Mouse (Mus musculus): ENCODE data around the gene Rhoa.
A peak's percentile ranks its signal among the peaks of the same experiment; 100 is the strongest.
"Not testable (repeated sequence)": the region's sequence is repeated elsewhere in the genome, so short reads cannot be mapped to it uniquely, and the experiment has no call there.

The Rhoa gene

GRCm38 (mm10) chr9:108305629-108306520 is at the start of gene Rhoa, which contains the start of gene Tcta:
TSS of gene Rhoa (plus strand) at chr9:108306129.
TSS of gene Tcta (minus strand) at chr9:108306160.
- peak; percentile 99 for DNase-seq (ENCODE audit: low spot score)

- DNase-seq (ENCODE audit: low spot score), result no peak
Observed at GRCm38 (mm10) chr9:108260526-108260925, 45.4 kb upstream of the Rhoa start.

GRCm38 (mm10) chr9:108261865-108262264 is 44.1 kb upstream of the Rhoa start:
- no peak for DNase-seq (ENCODE audit: low spot score)

- peak; percentile 16 for DNase-seq (ENCODE audit: low spot score)
Observed at GRCm38 (mm10) chr9:108262494-108263049, 43.4 kb upstream of the Rhoa start.

GRCm38 (mm10) chr9:108263131-108263681 is 42.7 kb upstream of the Rhoa start:
- DNase-seq (ENCODE audit: low spot score), result no peak

GRCm38 (mm10) chr9:108263690-108264190 is 42.2 kb upstream of the Rhoa start, which contains the start of gene Dag1:
TSS of gene Dag1 (minus strand) at chr9:108263958.
- DNase-seq (ENCODE audit: low spot score), result peak; percentile 97

GRCm38 (mm10) chr9:108264191-108264921 is 41.6 kb upstream of the Rhoa start:
- peak; percentile 44 for DNase-seq (ENCODE audit: low spot score)

- DNase-seq (ENCODE audit: low spot score), result no peak
Observed at GRCm38 (mm10) chr9:108266261-108266935, 39.5 kb upstream of the Rhoa start.

GRCm38 (mm10) chr9:108267691-108268090 is 38.2 kb upstream of the Rhoa start:
- no peak for DNase-seq (ENCODE audit: low spot score)

GRCm38 (mm10) chr9:108268701-108269100 is 37.2 kb upstream of the Rhoa start:
- DNase-seq (ENCODE audit: low spot score), result not testable (repeated sequence)

GRCm38 (mm10) chr9:108271941-108272340 is 34.0 kb upstream of the Rhoa start:
- DNase-seq (ENCODE audit: low spot score), result no peak

- no peak for DNase-seq (ENCODE audit: low spot score)
Observed at GRCm38 (mm10) chr9:108272691-108273090, 33.2 kb upstream of the Rhoa start.

- no peak for DNase-seq (ENCODE audit: low spot score)
Observed at GRCm38 (mm10) chr9:108273485-108273884, 32.4 kb upstream of the Rhoa start.

- DNase-seq (ENCODE audit: low spot score), result no peak
Observed at GRCm38 (mm10) chr9:108274476-108275330, 31.2 kb upstream of the Rhoa start.

GRCm38 (mm10) chr9:108275331-108275659 is 30.6 kb upstream of the Rhoa start:
- no peak for DNase-seq (ENCODE audit: low spot score)

GRCm38 (mm10) chr9:108278697-108279450 is 27.1 kb upstream of the Rhoa start:
- no peak for DNase-seq (ENCODE audit: low spot score)

- DNase-seq (ENCODE audit: low spot score), result peak; percentile 69
Observed at GRCm38 (mm10) chr9:108280071-108280828, 25.7 kb upstream of the Rhoa start.

- peak; percentile 83 for DNase-seq (ENCODE audit: low spot score)
Observed at GRCm38 (mm10) chr9:108284410-108284809, 21.5 kb upstream of the Rhoa start.
